Mouse (Mus musculus): ENCODE measurements around the gene Plcb2. TPM values are rescaled to one million over a fixed set of nuclear protein-coding genes. Genes with fewer than 3 reads are reported as not detected.

Gene Plcb2
- 0.28 and 0.36 TPM in 2 replicates for polyA plus RNA-seq (2016; fragmentation: Nextera tagmentation; extraction: Ambion mirVana)

DNA sequence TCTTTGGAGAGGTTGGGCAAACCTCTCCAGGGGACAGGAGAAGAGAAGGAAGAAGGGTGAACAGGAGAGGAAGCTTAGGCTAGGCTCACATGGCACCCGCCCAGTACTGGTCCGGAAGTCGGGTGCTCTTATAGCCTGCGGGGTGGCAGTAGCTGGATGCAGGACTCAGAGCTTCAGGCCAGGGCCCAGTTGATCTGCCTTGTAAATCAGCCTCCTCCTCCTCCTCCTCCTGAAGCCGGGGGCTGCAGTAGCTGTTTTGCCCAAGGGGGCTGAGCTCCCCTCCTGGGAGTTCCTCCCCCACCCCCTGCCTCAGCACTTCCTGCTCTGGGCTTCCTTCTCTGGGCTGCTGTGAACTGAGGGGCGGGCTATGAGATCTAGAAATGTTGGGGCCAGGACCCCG is at the start of gene Plcb2:
Plcb2 (minus strand) TSS at position 102 of the 400 bp plus-strand sequence.
- H3K4me1 ChIP-seq: peaks cover 16% of the 10 kb centered on the region
- 11% methylated on average over 7 of the region's 7 CpGs for WGBS
- H3K27me3 ChIP-seq (ENCODE audit: low read depth, poor library complexity, severe bottlenecking): peaks cover 77% of the 10 kb centered on the region
- H3K4me3 ChIP-seq: peak within 1 kb of the TSS; percentile 16; the same call in 1 of the 2 replicates
- no peak for DNase-seq (ENCODE audit: low spot score)
- H3K9me3 ChIP-seq (replicated peaks): no peaks in the 10 kb centered on the region
- H3K36me3 ChIP-seq: no peaks in the 10 kb centered on the region
- peak within 1 kb of the TSS; percentile 56 for H3K27ac ChIP-seq

DNA sequence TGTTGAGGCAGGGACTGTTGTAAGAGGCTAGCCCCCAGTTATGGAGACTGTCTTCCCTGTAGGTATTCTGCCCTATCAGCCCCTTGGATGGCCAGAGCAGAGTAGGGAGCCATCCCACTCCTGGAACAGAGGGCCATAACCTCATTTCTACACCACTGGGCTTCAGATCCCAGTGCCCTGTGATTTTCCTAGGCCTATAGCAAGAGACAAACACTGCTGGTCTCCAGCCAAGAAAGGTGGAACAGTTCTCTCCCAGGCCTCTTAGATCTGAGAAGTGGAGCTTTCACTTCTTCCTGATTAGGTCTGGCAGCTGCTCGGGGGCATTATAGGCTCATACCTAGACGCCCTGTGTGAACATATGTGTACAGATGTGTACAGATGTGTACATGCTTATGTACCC is 48.1 kb upstream of the Plcb2 start:
- Histone ChIP-seq H3K4me3 (no peak overlapping the region), H3K27me3 (ENCODE audit: low read depth, poor library complexity, severe bottlenecking) (peaks cover 17% of the 10 kb centered on the region), H3K27ac (no peak overlapping the region), H3K9me3 (replicated peaks) (no peaks in the 10 kb centered on the region), H3K36me3 (no peaks in the 10 kb centered on the region), H3K4me1 (peaks cover 17% of the 10 kb centered on the region)
- WGBS: 84% methylated on average over 2 of the region's 2 CpGs
- DNase-seq (ENCODE audit: low spot score): no peak

DNA sequence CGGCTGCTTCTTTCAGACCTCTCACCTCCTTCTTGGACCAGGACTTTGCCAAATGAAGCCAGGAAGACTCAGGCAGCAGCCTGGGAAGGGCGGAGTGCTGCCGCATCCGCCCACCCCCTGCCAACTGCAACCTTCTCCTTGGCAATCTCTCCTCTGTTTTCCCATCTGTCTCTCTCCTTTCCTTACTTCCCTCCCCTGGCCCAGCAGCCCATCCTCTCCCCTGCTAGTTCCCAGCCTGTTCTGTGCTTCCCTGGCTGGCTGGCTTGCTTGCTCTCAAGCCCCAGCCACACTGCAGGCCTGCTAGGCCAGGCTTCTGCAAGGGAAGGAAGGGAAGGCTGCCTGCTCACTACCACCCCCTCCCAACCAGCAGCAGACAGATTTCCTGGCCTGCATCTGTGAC is 47.6 kb upstream of the Plcb2 start:
- H3K36me3 ChIP-seq: no peaks in the 10 kb centered on the region
- 61% methylated on average over 4 of the region's 4 CpGs for WGBS
- no peaks in the 10 kb centered on the region for H3K9me3 ChIP-seq (replicated peaks)
- H3K27me3 ChIP-seq (ENCODE audit: low read depth, poor library complexity, severe bottlenecking): peaks cover 14% of the 10 kb centered on the region
- no peak overlapping the region for H3K27ac ChIP-seq
- H3K4me1 ChIP-seq: peaks cover 17% of the 10 kb centered on the region
- no peak overlapping the region for H3K4me3 ChIP-seq
- DNase-seq (ENCODE audit: low spot score): no peak

DNA sequence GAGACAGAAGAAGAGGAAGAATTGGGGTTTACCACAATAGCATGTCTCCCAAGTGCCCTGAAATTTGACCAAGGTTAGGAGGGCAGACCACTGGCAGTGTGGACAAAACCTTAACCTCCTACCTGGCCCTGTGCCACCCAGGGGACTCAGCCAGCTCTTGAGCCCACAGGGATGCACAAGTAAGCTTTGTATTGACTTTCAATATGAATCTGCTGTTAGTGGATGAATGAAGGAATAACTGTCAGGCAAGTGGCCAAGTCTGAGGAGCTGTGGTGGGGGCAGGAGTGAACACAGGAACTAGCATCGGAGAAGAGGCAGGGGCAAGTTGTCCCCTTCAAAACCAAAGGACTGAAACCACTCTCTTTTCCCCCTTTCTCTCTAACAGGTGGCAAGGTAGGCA is 47.2 kb upstream of the Plcb2 start:
- Histone ChIP-seq H3K27ac (no peak overlapping the region), H3K27me3 (ENCODE audit: low read depth, poor library complexity, severe bottlenecking) (peaks cover 10% of the 10 kb centered on the region), H3K9me3 (replicated peaks) (no peaks in the 10 kb centered on the region), H3K36me3 (no peaks in the 10 kb centered on the region), H3K4me3 (no peak overlapping the region), H3K4me1 (peaks cover 17% of the 10 kb centered on the region)
- no peak for DNase-seq (ENCODE audit: low spot score)
- WGBS: 72% methylated on average over 1 of the region's 1 CpGs

DNA sequence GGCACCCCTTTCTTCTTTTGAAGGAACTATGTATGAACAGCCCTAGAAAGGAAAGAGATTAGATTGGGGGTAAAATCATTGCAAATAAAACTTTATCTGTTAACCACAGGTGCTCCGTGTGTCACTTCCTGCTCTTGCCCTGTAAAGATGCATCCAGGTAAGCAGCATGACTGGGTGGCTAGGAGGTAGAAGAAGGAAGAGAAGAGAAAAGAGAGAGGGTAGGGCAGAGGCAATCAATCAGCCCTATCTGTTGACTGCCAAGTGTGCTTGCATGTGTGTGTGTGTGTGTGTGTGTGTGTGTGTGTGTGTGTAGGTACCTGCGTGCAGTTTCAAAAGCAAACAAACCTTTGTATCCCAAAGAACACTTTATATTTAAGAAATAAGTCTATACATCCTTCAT is 46.3 kb upstream of the Plcb2 start:
- 84% methylated on average over 2 of the region's 2 CpGs for WGBS
- peaks cover 10% of the 10 kb centered on the region for H3K4me1 ChIP-seq

DNA sequence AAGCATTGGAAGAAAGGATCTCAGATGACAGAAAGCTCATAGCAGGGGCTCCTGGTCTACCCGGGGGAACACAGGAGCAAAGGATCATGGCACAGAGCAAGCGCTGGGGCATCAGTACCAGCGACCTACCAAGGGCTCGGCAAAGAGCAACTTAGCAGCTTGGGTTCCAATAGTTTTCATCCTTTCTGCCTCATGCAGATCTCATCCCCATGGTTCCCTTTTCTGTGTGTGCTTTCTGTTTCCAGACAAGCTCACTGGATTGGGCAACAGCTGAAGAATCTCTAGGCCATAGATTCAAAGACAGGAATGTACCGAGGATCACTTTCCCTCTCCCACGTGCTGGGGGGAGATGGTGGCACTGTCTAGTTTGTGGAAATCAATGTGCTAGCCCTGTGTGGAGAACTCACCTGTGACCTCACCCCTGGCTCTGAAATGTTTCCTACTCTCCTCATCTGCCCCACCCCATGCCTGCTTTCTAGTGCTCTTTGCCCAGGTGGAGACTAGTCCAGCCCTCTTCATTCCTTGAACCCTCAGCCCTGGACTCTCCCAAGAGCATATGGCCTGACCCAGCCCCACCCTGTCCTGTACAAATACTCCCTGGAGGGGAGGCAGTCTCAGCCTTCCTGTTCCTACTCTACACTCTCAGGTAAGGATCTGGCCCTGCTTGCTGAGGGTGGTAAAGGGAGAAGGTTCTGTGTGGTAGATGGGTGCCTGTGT is 44.1 kb upstream of the Plcb2 start, which contains the start of gene Phgr1:
Phgr1 (plus strand) TSS at position 612 of the 717 bp plus-strand sequence.
- WGBS: 82% methylated on average over 6 of the region's 6 CpGs

More for the DNA sequence above, 46.3 kb upstream of the Plcb2 start:
- Histone ChIP-seq H3K36me3 (no peaks in the 10 kb centered on the region), H3K27me3 (ENCODE audit: low read depth, poor library complexity, severe bottlenecking) (peaks cover 4% of the 10 kb centered on the region; the same call in 1 of the 2 replicates), H3K9me3 (replicated peaks) (no peaks in the 10 kb centered on the region), H3K4me3 (no peak overlapping the region), H3K27ac (no peak overlapping the region)
- DNase-seq (ENCODE audit: low spot score): no peak

DNA sequence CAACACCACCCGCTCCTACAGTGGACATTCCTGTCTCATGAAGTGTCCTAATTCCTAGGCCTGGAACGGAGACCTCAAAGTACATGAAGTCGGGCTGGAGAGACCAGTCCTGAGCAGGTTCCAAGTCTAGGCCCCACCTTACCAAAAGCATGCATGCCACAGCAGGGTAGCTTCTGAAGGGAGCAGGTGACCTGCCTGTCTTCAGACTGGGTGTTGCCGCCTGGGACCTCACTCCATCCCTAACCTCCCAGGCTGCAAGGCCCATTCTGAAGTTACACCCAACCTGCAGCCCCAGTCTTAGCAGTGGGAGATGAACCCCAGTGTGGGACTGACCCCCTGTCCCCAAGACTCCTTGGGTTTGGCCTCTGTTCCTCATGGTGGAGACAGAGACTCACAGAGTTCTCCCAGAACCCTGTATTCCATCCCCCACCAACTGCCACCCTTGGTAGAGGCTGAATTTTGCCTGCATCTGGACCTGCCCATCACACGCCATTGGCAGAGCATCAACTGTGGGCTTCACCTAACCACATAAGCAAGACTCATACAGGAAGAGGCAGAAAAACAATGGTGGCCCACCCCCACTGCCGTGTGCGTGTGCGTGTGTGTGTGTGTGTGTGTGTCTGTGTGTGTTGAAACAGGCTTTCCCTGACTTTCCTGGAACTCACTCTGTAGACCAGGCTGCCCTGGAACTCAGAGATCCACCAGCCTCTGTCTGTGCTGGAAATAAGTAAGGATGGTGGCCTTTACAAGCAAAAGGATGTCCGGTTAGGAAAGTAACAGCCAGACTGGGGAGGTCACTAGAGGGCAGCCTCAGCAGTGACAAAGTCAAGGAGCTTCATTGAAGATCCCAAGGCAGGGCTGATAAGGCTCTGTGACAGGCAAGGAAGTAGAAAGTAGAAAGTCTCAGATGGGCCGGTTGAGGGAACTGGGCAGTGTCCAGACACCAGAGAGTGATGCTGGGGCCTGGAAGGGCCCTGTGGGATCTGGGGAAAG is 38.1 kb upstream of the Plcb2 start:
- no peaks in the 10 kb centered on the region for H3K9me3 ChIP-seq (replicated peaks)
- DNase-seq (ENCODE audit: low spot score): no peak
- H3K27me3 ChIP-seq (ENCODE audit: low read depth, poor library complexity, severe bottlenecking): peaks cover 32% of the 10 kb centered on the region
- H3K4me1 ChIP-seq: peaks cover 21% of the 10 kb centered on the region
- H3K36me3 ChIP-seq: 0 out of 2 replicates have a peak, but pooled peaks cover 4% of the 10 kb centered on the region
- no peak overlapping the region for H3K27ac ChIP-seq
- 73% methylated on average over 10 of the region's 10 CpGs for WGBS
- H3K4me3 ChIP-seq: no peak overlapping the region

More for the DNA sequence above, 44.1 kb upstream of the Plcb2 start, which contains the start of gene Phgr1:
- H3K4me1 ChIP-seq: 0 out of 2 replicates have a peak, but pooled peaks cover 2% of the 10 kb centered on the region
- no peaks in the 10 kb centered on the region for H3K9me3 ChIP-seq (replicated peaks)
- H3K36me3 ChIP-seq: no peaks in the 10 kb centered on the region
- no peak for DNase-seq (ENCODE audit: low spot score)
- no peak within 1 kb of the TSS for H3K27ac ChIP-seq
- no peak within 1 kb of the TSS for H3K4me3 ChIP-seq
- H3K27me3 ChIP-seq (ENCODE audit: low read depth, poor library complexity, severe bottlenecking): no peaks in the 10 kb centered on the region; the same call in 1 of the 2 replicates

DNA sequence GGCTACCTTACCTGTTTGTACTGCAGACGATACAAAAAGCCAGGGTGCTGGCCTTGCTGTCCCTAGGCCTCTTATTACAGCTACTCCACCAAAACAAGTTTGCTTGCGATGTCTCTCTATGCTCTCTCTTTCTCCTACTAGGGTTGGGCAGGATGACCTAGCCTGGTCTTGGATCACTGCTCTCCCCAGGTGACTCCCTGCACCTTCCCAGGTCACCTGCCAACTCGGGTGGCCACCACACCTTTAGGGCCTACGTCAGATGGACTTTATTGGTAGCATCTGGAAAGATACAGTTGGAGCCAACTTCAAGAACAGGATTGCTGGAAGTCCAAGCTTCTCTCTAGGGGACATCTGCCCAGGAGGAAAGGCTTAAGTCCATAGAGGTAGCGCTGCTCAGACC is 36.6 kb upstream of the Plcb2 start:
- Histone ChIP-seq H3K27me3 (ENCODE audit: low read depth, poor library complexity, severe bottlenecking) (peaks cover 47% of the 10 kb centered on the region), H3K4me3 (no peak overlapping the region), H3K36me3 (0 out of 2 replicates have a peak, but pooled peaks cover 4% of the 10 kb centered on the region), H3K27ac (no peak overlapping the region), H3K4me1 (peaks cover 24% of the 10 kb centered on the region), H3K9me3 (replicated peaks) (no peaks in the 10 kb centered on the region)
- WGBS: 88% methylated on average over 5 of the region's 5 CpGs
- no peak for DNase-seq (ENCODE audit: low spot score)

DNA sequence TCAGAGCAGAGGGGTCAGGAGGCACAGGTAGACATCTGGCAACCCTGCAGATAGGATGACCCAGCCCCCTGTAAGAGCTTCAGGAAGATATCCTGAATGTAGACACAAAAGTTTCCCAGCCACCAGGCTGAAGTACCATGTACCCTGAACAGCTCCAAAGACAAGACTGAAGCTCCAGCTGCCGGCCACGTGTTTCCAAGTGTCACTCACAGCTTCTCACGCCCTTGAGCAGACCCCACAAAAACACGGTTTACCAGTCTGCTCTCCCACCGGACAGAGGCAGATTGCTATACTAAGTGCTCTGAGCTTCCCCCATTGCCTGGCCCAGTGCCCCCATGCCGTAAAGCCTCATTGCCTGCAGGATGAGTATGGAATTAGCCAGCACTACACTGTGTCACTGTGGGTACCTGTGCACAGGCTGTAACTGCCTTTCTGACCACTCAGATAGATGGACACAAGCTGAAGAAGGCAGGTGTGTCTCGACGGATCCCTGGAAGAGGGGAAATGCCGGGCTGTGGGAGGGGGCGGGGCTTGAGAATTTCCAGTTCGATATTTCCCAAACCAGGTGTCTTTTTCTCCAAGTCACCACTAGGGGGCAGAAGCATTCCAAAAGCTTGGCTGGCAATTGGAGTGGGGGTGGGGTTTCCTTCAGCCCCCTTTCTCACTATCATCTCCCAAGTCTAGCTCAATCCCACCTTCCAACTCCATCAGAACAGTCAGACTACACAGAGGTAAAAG is 36.0 kb upstream of the Plcb2 start:
- H3K27me3 ChIP-seq (ENCODE audit: low read depth, poor library complexity, severe bottlenecking): peaks cover 52% of the 10 kb centered on the region
- H3K27ac ChIP-seq: no peak overlapping the region
- DNase-seq (ENCODE audit: low spot score): peak; percentile 60
- 26% methylated on average over 11 of the region's 11 CpGs for WGBS
- peaks cover 27% of the 10 kb centered on the region for H3K4me1 ChIP-seq
- no peaks in the 10 kb centered on the region for H3K9me3 ChIP-seq (replicated peaks)
- no peak overlapping the region for H3K4me3 ChIP-seq
- H3K36me3 ChIP-seq: 0 out of 2 replicates have a peak, but pooled peaks cover 4% of the 10 kb centered on the region

DNA sequence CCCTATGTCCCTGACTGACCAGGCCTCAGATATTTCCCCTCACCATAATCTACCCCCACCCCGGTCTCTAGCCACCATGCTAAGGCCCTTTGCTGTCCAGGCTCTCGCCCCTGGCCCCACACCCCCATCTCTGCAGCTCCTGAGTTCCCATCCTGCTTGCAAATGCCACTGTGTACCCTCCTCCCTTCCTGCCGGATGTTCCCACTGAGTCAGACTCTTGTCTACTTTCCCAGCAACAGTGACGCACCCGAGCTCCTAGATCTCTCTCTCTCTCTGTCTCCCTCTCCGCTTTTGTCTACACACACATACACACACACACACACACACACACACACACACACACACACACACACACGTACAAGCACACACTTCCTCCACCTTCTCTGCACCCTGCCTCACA is 35.2 kb upstream of the Plcb2 start:
- Histone ChIP-seq H3K27ac (no peak overlapping the region), H3K36me3 (0 out of 2 replicates have a peak, but pooled peaks cover 4% of the 10 kb centered on the region), H3K27me3 (ENCODE audit: low read depth, poor library complexity, severe bottlenecking) (peaks cover 60% of the 10 kb centered on the region), H3K9me3 (replicated peaks) (no peaks in the 10 kb centered on the region), H3K4me3 (no peak overlapping the region), H3K4me1 (peaks cover 27% of the 10 kb centered on the region)
- WGBS: 63% methylated on average over 7 of the region's 7 CpGs
- no peak for DNase-seq (ENCODE audit: low spot score)

DNA sequence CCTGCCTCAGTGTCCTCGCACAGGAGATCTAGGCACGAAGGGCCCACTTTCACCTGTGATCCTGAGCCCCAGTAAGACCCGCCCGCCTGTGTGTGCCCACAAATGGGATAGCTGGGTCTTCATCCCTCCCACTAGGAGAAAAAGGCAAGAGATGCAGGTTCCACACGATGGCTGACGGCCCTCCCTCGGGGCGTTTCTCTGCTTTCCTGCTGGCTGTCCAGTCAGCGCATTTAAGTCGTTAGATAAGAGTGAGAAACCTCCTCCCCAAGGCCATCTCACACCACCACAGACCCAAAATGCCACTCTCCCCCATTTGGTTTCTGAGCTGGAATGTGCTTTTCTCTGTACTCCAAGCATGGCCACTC is 34.5 kb upstream of the Plcb2 start:
- WGBS: 13% methylated on average over 10 of the region's 10 CpGs
- no peaks in the 10 kb centered on the region for H3K9me3 ChIP-seq (replicated peaks)
- H3K4me1 ChIP-seq: peaks cover 31% of the 10 kb centered on the region
- H3K36me3 ChIP-seq: 0 out of 2 replicates have a peak, but pooled peaks cover 4% of the 10 kb centered on the region
- peaks cover 67% of the 10 kb centered on the region for H3K27me3 ChIP-seq (ENCODE audit: low read depth, poor library complexity, severe bottlenecking)
- peak overlapping the region; percentile 33 for H3K4me3 ChIP-seq
- H3K27ac ChIP-seq: peak overlapping the region; percentile 64
- no peak for DNase-seq (ENCODE audit: low spot score)
